Mouse (Mus musculus): ENCODE data around the gene En2.

Gene En2

DNA sequence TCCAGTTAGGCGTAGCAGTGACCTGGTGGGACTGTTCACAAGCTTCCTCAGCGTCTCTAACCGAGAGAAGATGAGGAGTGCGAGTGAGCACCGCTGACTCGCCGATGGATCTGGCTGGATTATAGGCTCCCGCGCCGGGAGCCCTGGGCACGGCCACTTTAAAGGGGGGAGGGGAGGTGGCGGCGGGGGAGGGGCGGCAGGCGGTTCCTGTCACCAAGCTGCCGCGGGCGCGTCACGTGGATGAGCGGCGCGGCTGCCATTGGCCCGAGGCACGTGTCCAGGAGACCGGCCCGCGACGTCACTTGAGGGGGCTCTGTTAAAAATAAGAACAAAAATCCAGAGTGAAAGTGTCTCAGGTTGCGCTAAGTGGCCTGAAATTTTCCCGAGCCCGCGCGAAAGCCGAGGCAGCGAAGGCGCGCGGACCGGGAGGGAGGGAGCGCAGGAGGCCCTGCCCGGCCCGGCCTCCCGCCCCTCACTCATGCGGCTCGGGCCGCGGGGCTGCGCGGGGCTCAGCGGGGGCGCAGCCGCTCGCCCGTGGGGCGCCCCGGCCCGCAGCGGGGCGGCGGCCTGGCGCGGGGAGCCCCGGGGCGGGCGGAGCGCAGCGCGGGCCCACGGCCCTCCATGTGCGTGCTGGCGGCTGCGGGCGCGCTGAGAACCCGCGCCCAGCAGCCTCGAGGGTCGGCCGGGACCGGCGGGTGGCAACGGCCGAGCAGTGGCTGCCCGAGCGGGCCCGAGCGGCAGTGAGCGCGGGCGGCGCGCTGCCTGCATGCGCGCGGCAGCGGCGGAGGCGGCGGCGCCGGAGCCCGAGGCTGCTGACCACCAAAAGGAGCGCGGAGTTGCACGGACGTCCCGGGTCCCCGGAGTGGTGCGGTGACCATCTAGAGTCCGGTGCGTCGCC lies at the start of gene En2:
Gene En2 (plus strand): TSS at position 337 of the 898 bp plus-strand sequence.
- no peak for DNase-seq (ENCODE audit: low spot score)

DNA sequence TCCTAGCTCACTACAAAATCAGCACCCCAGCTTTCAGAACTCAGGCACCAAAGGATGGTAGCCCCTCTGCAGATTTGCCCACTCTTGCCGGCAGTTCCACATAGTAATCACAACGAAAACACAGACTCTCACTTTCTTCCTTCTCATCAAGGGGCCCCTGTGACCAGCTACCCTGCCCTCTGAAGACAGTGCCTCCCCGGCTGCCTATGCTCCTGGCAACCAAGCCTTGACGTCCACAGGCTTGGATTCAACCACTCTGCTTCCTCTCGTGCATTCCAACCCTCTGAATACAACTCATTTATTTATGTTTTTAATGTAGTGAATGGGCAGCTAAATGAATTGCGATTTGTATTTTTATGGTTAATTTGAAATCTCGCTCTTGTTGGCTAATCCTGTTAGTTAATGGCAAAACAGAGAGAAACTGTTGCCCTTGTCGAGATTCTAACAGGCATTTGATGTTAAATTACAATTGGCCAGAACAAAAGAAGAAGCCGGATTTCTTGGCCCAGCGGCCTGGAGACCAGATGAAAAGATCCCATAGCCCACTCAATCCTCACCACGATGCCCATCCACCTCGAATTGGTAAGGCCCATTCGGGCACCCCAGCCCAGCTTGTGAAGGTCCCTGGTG lies 48.1 kb upstream of the En2 start:
- DNase-seq (ENCODE audit: low spot score): no peak

DNA sequence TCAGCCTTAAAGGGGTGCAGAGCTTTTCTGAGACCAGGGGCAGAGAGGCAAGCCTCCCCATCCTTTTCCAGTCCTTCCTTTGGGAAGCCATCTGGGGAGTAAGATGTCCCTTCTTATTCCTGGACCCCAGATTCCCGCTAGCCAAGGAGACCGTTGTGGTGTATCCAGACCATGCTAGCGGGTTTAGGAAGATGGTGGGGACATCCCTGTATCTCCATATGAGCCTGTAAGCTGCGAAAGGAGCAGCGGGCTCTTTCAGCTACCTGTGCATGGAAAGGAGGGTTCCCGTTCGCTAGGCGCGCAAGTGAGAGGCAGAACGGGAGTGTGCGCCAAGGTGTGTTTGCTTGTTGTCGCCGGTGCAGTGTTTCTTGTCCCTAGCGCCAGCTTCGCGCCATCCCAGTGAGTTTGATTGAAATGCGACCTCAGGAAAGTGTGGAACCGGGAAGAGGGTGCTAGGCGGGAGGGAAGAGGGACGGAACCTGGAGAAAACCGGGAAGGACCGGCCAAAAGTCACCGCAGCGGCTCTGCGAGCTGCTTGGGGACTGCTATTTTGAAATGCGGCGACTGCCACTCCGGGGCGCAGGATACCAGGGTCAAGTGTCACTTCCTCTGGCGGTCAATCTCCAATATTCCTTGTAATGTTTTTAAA lies 47.5 kb upstream of the En2 start:
- no peak for DNase-seq (ENCODE audit: low spot score)

DNA sequence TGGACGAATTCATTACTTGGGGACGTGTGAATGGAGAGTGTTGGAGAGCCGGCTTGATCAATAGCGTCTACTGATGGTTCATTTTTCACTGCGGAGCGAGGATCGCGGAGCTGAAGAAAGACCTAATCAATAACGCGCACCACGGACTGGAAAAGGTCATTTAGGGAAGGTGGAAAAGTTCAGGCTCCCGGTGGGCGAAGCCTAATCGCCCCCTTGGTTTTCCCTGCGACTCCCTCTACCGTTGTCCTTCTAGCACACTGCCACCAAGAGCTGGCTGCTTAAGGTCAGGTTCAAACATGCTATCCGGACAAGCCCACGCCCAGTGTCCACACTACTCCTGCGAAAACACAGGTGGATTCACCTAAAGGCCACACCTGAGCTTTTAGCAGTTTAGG lies 47.0 kb upstream of the En2 start:
- no peak for DNase-seq (ENCODE audit: low spot score)

DNA sequence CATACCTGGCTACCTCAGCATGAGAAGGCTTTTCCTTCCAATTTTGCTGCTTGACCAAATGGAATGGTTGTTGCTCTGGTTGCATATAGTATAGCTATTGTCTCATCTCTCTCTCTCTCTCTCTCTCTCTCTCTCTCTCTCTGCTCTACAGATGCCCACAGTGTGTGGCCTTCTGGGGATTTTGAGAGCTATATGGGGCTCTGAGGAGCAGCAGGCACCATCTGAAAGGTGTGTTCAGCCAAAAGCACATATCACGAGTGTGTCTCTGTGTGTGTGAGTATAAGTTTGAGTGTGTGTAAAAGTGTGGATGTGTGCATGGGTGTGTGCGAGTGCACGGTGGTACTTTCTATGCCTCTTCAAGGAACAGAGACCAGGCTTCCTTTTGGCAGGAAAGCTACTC lies 45.9 kb upstream of the En2 start:
- no peak for DNase-seq (ENCODE audit: low spot score)

DNA sequence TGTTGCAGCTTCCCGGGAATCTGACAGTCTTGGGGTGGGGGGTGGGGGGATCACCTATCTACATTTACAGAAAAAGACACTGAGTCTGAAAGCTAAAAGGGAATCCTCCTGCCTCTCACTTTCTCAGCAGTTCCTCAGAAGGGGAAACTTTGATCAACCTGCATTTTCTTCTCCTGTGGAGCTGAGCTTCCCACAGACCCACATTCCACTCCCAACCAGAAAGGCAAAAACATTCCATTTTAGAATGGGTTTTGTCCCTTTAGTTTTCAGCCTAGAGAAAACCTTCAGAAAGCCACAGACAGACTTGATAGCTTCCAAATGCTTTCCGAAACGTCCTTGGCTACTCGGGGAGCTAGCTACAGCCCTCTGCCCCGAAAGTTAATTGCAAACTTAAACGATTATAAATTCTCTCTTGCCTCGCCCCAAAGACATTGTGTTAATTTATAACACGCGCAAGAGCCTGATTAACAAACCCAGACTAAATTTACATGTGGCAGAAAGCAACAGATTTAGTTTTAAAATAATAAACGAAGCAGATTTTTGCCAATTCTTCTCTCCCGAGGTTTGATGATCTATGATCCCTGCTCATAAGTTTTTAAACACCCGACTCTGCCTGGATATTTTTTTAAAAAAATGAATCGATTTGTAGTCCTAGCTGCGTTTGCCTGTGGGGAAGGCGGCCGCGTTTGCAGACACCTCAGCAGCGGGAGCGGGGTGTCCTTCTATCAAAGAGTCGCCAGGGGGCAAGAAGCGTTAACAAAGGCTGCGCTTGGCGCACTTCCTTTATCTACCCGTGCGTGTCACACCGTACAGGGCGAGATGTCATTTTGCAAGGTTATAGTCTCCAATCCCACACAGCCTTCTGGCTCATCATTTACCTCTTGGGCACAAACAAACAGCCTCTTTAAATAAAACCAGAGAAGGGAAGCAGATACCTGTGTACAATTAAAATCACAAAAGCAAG lies 42.7 kb upstream of the En2 start:
- peak; percentile 73 for DNase-seq (ENCODE audit: low spot score)

DNA sequence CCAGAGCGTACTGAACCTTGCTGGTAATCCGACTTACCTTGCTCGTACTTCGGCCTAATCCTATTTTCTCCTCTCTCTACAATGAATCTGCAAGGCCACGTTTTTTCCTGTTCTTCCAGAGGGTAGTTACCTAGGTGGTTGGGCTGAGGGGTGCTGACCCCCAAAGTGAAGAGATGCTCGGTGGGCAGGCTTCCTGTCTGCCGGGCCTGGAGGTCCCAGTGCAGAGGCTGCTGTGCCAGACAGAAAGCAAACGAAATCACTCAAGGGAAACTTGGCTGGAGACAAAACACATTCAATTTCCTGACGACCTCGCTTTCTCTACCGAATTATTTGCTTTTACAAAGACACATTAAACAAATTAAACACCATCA lies 42.1 kb upstream of the En2 start:
- no peak for DNase-seq (ENCODE audit: low spot score)

DNA sequence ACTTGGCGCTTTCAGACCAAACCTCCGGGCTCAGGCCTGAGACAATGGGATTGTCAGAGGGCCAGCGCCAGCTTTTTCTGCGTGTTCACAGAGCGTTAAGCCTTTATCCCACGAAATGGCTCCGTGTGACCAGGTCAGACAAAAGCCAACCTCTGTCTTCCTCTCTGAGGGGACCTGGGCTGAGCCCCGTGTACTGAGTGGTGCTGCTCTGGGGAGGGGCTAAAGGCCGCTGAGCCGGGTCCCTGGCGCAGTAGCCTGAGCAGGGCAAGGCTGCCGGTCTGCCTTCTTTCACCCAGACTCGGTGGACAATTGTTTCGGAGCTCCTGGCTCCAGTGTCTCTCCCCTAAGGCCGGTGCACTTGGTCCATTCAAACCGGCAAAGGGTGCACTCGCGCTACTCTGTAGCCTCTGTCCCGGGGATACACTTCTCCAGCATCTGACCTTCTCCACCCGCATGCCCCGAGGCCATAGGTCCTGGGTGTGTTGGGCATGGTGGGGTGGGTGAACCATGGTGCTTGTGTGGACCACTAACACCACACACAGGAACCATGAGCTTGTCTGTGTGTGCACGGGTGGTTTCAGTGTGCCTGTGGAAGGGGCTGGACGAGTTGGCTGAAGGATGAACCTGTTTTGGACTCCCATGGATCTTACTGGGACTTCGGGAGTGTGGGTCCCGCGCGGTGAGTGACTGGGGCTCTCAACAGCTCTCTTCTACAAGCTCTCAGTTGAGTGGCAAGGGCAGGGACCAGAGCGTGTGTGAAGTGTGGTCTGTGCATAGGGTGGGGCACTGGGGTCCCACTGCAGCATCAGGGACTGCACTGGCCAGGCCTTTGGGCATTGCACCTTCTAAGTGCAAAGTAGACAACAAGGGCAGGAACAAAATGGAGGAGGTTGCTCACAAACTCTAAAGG lies 40.9 kb upstream of the En2 start:
- no peak for DNase-seq (ENCODE audit: low spot score)

DNA sequence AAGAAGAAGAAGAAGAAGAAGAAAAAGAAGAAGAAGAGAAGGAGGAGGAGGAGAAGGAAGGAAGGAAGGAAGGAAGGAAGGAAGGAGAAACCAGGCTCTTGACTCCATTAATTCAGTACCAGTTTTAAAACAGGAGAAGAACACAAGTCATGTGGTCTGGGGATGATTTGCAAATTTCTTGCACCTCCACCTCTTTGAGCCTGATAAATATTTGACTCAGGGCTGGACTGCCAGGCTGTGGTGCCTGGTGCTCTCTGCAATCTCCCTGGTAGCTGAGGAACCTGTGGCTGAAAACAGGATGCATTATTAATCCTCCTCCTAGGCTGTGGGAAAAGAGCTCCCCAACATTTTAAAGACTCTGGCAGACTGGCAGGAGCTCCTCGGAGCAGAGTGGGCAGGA lies 36.6 kb upstream of the En2 start:
- no peak for DNase-seq (ENCODE audit: low spot score)

DNA sequence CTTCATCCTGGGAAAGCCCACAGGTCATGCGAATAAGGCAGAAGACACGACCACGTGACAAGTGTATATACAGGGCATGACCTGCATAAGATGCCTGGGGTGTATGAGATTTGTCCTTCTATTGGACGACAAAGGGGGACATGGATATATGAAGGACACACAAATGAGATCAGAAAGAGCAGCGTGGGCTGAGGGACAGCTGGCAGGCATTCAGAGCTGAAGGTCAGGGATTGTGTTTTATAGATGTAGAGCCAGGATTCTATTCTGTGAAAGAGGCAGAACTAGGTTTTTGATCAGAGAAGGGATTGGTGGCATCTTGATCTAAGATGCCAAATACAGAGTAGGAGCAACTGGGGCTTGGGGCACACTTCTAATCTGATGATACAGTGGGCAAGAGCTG lies 33.3 kb upstream of the En2 start:
- DNase-seq (ENCODE audit: low spot score): no peak

DNA sequence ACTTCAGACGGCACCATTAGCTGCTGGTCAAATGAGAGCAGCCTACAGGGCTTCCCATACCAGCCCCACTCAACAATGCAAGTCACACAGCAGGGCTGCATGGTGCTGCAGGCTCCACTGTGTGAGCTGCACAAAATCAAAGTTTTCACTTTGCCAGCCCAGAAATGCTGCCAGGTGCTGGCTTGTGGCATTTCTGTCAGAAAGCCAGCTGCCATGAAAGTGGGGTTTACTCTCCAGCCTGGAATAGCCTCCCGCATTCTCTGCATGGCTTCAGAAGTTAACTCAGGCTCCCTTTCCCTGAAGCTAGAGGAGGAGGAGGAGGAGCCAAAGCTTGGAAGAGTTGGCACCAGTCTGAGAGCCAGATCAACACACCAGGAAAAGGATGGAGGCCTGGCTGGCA lies 29.1 kb upstream of the En2 start:
- DNase-seq (ENCODE audit: low spot score): no peak

DNA sequence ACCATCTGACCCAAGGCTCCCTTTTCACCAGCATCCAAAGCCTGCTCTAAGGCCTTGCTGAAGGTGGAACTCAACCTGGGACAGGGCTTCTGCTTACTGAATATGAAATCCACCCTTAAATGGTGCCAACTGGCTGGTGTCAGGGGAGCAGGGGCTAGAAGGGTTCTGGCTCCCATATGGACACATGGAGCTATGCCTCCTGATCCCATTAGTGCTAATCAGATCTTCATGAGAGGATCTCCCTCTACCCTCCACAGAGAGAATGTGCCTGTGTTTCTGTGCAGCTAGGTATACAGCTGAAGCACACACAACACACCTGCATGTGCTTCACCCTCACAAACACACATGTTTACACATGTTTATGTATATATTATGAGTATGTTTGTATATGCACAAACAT lies 20.9 kb upstream of the En2 start:
- no peak for DNase-seq (ENCODE audit: low spot score)

DNA sequence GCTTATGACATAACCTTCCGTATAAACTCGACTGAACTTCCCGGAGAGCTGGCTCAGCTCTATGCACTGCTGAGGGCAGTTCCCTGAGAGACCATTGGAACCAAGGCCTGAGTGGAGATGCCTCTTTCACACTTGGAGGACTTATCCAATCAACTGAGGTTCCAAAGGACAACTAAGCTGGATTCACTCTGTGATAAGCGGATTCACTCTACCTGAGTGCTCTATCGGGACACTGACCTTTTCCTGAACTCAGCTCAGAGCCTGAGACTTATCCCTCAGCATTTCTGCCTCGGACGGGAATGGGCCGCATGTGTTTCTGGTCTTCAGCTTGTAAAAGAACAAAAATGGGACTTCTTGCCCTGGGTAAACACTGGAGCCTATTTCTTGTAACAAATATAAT lies 19.5 kb upstream of the En2 start:
- DNase-seq (ENCODE audit: low spot score): no peak

DNA sequence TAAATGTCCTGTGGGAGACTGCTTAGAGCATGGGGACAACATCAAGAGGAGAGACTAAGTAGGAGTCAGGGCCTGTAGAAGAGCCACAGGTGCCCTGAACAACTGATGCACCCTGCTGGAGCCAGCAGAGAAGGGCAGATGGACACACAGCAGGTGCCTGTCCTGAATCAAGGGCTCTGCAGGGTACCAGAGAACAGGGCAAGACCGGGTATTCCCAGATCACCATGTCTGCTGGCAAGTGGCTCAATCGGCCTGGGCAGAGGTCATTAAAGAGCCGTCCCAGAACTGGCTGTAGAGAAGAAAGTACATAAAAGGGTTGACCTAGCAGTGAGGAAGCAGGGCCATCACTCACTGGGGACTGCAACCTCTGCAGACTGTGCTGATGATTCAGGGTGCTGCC lies 17.0 kb upstream of the En2 start:
- no peak for DNase-seq (ENCODE audit: low spot score)

DNA sequence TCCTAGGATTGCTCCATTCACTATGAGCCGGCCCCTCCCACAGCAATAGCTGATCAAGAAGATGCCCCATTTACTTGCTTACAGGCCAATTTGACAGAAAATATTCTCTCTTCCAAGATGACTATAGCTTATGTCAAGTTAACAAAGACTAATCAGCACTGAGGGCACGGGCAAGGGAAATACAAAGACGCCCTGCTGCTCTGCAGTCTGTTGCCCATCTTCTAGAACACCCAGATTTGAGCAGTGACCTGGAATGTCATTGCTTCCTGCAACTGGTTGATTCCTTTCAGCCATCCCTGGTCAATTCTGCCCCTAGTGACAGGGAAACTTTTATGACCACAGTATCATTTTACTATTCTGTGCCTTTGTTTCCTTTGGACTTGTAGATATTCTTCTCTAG lies 16.1 kb upstream of the En2 start:
- no peak for DNase-seq (ENCODE audit: low spot score)

DNA sequence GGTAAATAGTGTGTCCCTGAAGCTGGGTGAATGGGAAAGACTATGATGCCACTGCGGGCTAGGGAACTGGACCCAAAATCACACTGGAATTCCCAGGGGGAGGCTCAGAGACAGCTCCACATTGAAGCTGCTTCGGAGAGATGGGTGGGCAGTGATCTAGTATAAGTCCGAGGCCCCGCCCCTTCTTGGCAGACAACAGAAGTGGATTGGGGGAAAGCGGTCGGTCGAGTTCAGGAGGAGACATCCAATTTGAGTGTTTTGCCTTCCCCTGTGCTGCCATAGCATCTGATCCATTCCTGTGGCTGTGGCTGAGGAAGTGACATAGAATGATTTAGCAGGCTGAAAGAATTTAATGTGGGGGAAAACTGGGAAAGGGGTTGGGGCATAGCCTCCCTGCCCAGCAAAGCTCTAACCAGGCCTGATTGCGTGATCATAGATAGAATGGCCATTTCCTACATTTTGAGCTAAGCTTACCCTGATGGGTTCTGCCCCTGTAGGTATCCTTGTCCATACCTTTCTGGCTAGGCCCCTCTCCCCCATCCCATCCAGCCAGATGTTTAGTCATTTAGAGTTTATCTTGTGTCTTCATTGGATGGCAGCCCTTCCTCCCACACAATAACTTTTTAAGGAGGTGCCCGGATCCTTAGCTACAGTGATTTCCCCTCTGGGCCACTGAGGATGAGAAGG lies 8.3 kb upstream of the En2 start:
- DNase-seq (ENCODE audit: low spot score): no peak

DNA sequence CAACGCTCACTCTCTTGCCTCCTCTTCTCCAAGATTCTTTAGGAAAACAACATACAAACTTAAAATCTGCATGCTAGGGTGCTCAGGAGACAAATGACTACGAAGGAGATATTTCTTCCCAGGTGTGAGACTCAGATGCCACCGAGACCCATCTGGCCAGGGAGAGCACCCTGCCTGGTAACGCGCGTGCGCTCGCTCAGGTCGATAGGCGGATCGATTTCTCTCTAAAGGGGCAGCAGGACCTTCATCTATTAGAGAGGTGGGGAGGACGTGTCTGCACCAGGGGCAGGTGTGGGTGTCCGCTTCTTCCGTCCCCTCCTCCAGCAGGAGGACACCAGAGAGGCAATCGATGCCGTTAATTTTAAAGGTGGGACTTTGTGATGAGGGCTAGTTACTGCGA lies 7.7 kb upstream of the En2 start:
- DNase-seq (ENCODE audit: low spot score): no peak

DNA sequence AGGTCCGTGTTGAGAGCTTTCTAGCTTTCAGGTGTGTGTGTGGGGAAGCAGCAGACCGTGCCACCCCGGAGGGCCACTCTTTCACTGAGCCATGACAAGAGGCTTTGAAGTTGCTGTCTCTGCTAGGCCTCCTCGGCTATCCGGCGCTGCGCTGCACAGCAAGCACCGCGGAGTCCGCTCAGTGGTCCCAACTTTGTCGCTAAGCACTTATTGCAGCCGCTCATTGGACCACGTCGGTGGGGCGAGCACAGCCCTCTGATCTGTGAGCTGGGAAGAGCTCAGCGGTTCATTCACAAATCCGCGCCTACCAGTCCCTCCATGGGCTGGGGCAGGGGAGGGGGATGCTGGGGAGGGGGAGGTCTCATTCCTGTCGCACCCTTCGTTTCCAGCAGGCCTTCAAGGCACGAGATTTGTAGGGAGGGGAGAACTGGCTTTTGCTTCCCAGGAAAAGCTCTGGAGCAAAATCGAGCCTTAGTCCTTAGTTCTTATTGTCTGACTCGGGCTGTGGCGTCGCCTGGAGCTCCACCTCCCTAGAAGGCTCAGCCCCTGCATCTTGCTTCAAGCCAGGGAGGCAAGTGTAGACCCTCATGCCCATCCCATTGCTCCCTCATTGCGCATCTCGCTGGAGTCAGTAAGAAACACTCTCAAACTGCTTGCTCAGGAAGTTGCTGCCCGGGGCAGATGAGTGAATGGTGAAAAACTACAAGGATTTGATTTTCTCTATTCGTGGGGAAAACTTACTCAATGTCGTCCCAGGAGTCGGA lies 7.0 kb upstream of the En2 start:
- no peak for DNase-seq (ENCODE audit: low spot score)

DNA sequence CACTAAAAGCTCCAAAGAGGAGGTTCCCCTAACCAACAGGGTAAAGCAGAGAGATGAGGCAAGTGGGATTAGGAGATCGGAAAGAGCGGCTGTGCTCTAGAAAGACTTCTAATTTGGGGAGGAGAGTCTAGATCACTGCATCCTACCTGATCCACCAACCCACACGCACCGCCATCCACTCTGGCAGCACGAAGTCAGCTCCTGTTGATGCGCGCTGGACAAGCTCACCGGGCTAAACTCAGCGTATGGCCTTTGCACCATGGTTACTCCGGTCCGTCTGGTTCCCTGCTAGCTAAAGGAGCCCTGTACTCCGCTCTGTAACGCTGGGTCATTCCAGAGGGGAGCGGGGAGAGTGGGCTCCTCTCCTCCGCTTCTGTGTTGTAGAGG lies 6.4 kb upstream of the En2 start:
- no peak for DNase-seq (ENCODE audit: low spot score)
